Mouse (Mus musculus) liver, adult 2 months (tissue): ENCODE measurements around the gene Ppp2r5a. TPM values are rescaled to one million over a fixed set of nuclear protein-coding genes. Genes with fewer than 3 reads are reported as not detected.

Source experiments
- DNase-seq: peaks from one replicate; pipeline ENCODE4 v3.0.0-alpha.2; 2011; ENCODE audit warnings: low read depth, low spot score; ENCODE audit errors: extremely low read depth
- H3K27ac ChIP-seq: fragments of 200-500 bp; replicated peaks from 2 replicates; pipeline ENCODE4 v1.5.1; 2012; ENCODE audit warnings: low read depth, mild to moderate bottlenecking, control low read depth, inconsistent platforms, low read length; ENCODE audit not compliant: insufficient read depth
- H3K27me3 ChIP-seq: fragments of 200-500 bp; 2 replicates; pipeline ENCODE4 v1.6.1; 2012; ENCODE audit warnings: mild to moderate bottlenecking, moderate library complexity, low read length, inconsistent platforms; ENCODE audit not compliant: control insufficient read depth, insufficient read depth
- H3K36me3 ChIP-seq: fragments of 200-500 bp; 2 replicates; pipeline ENCODE4 v1.6.1; 2012; ENCODE audit warnings: low read length, inconsistent platforms; ENCODE audit not compliant: control insufficient read depth, insufficient read depth
- H3K4me1 ChIP-seq: fragments of 200-500 bp; 2 replicates; pipeline ENCODE4 v1.6.1; 2011; ENCODE audit warnings: low read length; ENCODE audit not compliant: control insufficient read depth, insufficient read depth
- H3K4me3 ChIP-seq: fragments of 200-500 bp; 2 replicates; pipeline ENCODE4 v1.5.1; 2011; ENCODE audit warnings: low read depth, mild to moderate bottlenecking, control low read depth, low read length, moderate library complexity; ENCODE audit not compliant: insufficient read depth
- H3K79me2 ChIP-seq: fragments of 200-500 bp; 2 replicates; pipeline ENCODE4 v1.6.1; 2012; ENCODE audit warnings: inconsistent platforms, mild to moderate bottlenecking, low read length, moderate library complexity; ENCODE audit not compliant: control insufficient read depth, insufficient read depth
- H3K9ac ChIP-seq: fragments of 200-500 bp; 2 replicates; pipeline ENCODE4 v1.6.1; 2012; ENCODE audit warnings: low read depth, mild to moderate bottlenecking, control low read depth, inconsistent platforms, low read length
- CTCF ChIP-seq: fragments of 200-500 bp; IDR thresholded peaks from 2 replicates; pipeline ENCODE4 v1.5.1; 2011; ENCODE audit warnings: low read depth, low read length, control low read depth
- POLR2A ChIP-seq: fragments of 200-500 bp; IDR thresholded peaks from 2 replicates; pipeline ENCODE4 v1.6.1; 2011; ENCODE audit warnings: low read length, control low read depth; ENCODE audit not compliant: insufficient read depth; ENCODE audit errors: extremely low read depth
- WGBS: fragments of 180-500 bp; shearing (Covaris S2); methylation state at CpG from one replicate; pipeline ENCODE4 v1.1.7; 2018; 5-methylcytosine and 5-hydroxymethylcytosine counted together
- polyA plus RNA-seq: library from polyadenylated mRNA; depleted of rRNA; stranded (reverse); fragments of >200 nt; gene quantifications from 2 replicates; pipeline ENCODE4 v1.2.3, GENCODE M21; 2012
- total RNA-seq: library from RNA; depleted of rRNA; stranded (reverse); fragments of >200 nt; gene quantifications from 2 replicates; pipeline ENCODE4 v1.2.3, GENCODE M21; 2014

Gene Ppp2r5a
- total and polyA plus RNA-seq, 2 experiments: 75.3 to 149 TPM

GRCm38 (mm10) chr1:191445401-191445800, 42.3 kb upstream of the Ppp2r5a start:
- no peak for TF ChIP-seq POLR2A
- no peak for TF ChIP-seq CTCF
- peak overlapping the region; percentile 60 for H3K9ac ChIP-seq
- H3K4me3 ChIP-seq: no peak overlapping the region
- peak; percentile 100 for DNase-seq
- H3K27ac ChIP-seq: peak overlapping the region; percentile 97
- no peaks in the 10 kb centered on the region for H3K36me3 ChIP-seq
- H3K4me1 ChIP-seq: peaks cover 22% of the 10 kb centered on the region
- 25% methylated on average over 12 of the region's 12 CpGs for WGBS
- no peaks in the 10 kb centered on the region for H3K79me2 ChIP-seq
- no peaks in the 10 kb centered on the region for H3K27me3 ChIP-seq

- H3K4me1 ChIP-seq: peaks cover 20% of the 10 kb centered on the region
- H3K36me3 ChIP-seq: no peaks in the 10 kb centered on the region
- no peak for TF ChIP-seq POLR2A
- no peak for TF ChIP-seq CTCF
- no peaks in the 10 kb centered on the region for H3K79me2 ChIP-seq
- H3K4me3 ChIP-seq: no peak overlapping the region
- no peak overlapping the region for H3K9ac ChIP-seq
- 38% methylated on average over 1 of the region's 1 CpGs for WGBS
- peak overlapping the region; percentile 94 for H3K27ac ChIP-seq
- DNase-seq: peak; percentile 98
- no peaks in the 10 kb centered on the region for H3K27me3 ChIP-seq
These were observed 41.4 kb upstream of the Ppp2r5a start for GRCm38 (mm10) chr1:191444467-191444866.

GRCm38 (mm10) chr1:191439011-191439410, 35.9 kb upstream of the Ppp2r5a start:
- no peak for DNase-seq
- Histone ChIP-seq H3K36me3 (no peaks in the 10 kb centered on the region), H3K27ac (no peak overlapping the region), H3K79me2 (no peaks in the 10 kb centered on the region), H3K4me3 (no peak overlapping the region), H3K27me3 (no peaks in the 10 kb centered on the region), H3K4me1 (peaks cover 6% of the 10 kb centered on the region), H3K9ac (no peak overlapping the region)
- WGBS: 72% methylated on average over 3 of the region's 3 CpGs
- TF ChIP-seq CTCF (no peak), POLR2A (no peak)

- no peak for TF ChIP-seq CTCF
- no peak for TF ChIP-seq POLR2A
- H3K27me3 ChIP-seq: no peaks in the 10 kb centered on the region
- 76% methylated on average over 4 of the region's 4 CpGs for WGBS
These were observed 35.5 kb upstream of the Ppp2r5a start for GRCm38 (mm10) chr1:191438546-191438945.

GRCm38 (mm10) chr1:191436647-191437046, 33.6 kb upstream of the Ppp2r5a start:
- Histone ChIP-seq H3K36me3 (no peaks in the 10 kb centered on the region), H3K27me3 (no peaks in the 10 kb centered on the region), H3K4me1 (peaks cover 10% of the 10 kb centered on the region; the same call in 1 of the 2 replicates), H3K27ac (no peak overlapping the region), H3K9ac (no peak overlapping the region), H3K79me2 (no peaks in the 10 kb centered on the region), H3K4me3 (no peak overlapping the region)
- DNase-seq: no peak
- TF ChIP-seq CTCF: no peak
- no peak for TF ChIP-seq POLR2A
- whole genome bisulfite sequencing: 62% methylated on average over 3 of the region's 3 CpGs

More at GRCm38 (mm10) chr1:191438546-191438945, 35.5 kb upstream of the Ppp2r5a start:
- no peak for DNase-seq
- H3K27ac ChIP-seq: no peak overlapping the region
- no peak overlapping the region for H3K9ac ChIP-seq
- H3K36me3 ChIP-seq: no peaks in the 10 kb centered on the region
- no peak overlapping the region for H3K4me3 ChIP-seq
- H3K4me1 ChIP-seq: peaks cover 2% of the 10 kb centered on the region; the same call in 1 of the 2 replicates
- no peaks in the 10 kb centered on the region for H3K79me2 ChIP-seq

GRCm38 (mm10) chr1:191435359-191435758, 32.3 kb upstream of the Ppp2r5a start:
- H3K36me3 ChIP-seq: no peaks in the 10 kb centered on the region
- H3K79me2 ChIP-seq: no peaks in the 10 kb centered on the region
- no peak overlapping the region for H3K27ac ChIP-seq
- H3K4me3 ChIP-seq: no peak overlapping the region
- no peak for TF ChIP-seq CTCF
- no peak for TF ChIP-seq POLR2A
- peaks cover 10% of the 10 kb centered on the region; the same call in 1 of the 2 replicates for H3K4me1 ChIP-seq
- DNase-seq: peak; percentile 52
- no peak overlapping the region for H3K9ac ChIP-seq
- H3K27me3 ChIP-seq: no peaks in the 10 kb centered on the region
- 8% methylated on average over 1 of the region's 1 CpGs for WGBS
